Mouse (Mus musculus) forebrain, embryonic 16.5 days (tissue): ENCODE results near the gene Ino80e. TPM values are rescaled to one million over a fixed set of nuclear protein-coding genes. Genes with fewer than 3 reads are reported as not detected.

Source experiments
- ATAC-seq: fragments of 200-750 bp; cut with Nextera tagmentation; 2 replicates; pipeline ENCODE4 v1.8.0; 2017; ENCODE audit warnings: mild to moderate bottlenecking, moderate library complexity
- H3K27ac ChIP-seq: fragments of 300-500 bp; sonication (generic); 2 replicates; pipeline ENCODE4 v1.5.1; 2014; ENCODE audit warnings: low read length, control low read depth
- H3K27me3 ChIP-seq: fragments of 300-500 bp; sonication (generic); replicated peaks from 2 replicates; pipeline ENCODE4 v1.6.1; 2014; ENCODE audit warnings: low read length; ENCODE audit not compliant: control insufficient read depth, insufficient read depth
- H3K36me3 ChIP-seq: fragments of 300-500 bp; sonication (generic); 2 replicates; pipeline ENCODE4 v1.6.1; 2014; ENCODE audit not compliant: control insufficient read depth, insufficient read depth
- H3K4me1 ChIP-seq: fragments of 300-500 bp; sonication (generic); replicated peaks from 2 replicates; pipeline ENCODE4 v1.6.1; 2014; ENCODE audit warnings: low read length; ENCODE audit not compliant: control insufficient read depth, insufficient read depth
- H3K4me2 ChIP-seq: fragments of 300-500 bp; sonication (generic); 2 replicates; pipeline ENCODE4 v1.6.1; 2014; ENCODE audit warnings: mild to moderate bottlenecking, low read length, control low read depth
- H3K4me3 ChIP-seq: fragments of 300-500 bp; sonication (generic); replicated peaks from 2 replicates; pipeline ENCODE4 v1.5.1; 2014; ENCODE audit warnings: mild to moderate bottlenecking, low read length, control low read depth
- H3K9ac ChIP-seq: fragments of 300-500 bp; sonication (generic); replicated peaks from 2 replicates; pipeline ENCODE4 v1.6.1; 2014; ENCODE audit warnings: low read depth, low read length, control low read depth
- H3K9me3 ChIP-seq: fragments of 300-500 bp; sonication (generic); 2 replicates; pipeline ENCODE4 v1.6.1; 2016; ENCODE audit warnings: low read length; ENCODE audit not compliant: control insufficient read depth
- WGBS: fragments of 180-500 bp; shearing (Covaris S2); extraction: QIAGEN DNeasy Blood & Tissue Kit; methylation state at CpG from one replicate; pipeline ENCODE4 v1.1.7; 2014; 5-methylcytosine and 5-hydroxymethylcytosine counted together
- polyA plus RNA-seq: library from polyadenylated mRNA; unstranded; fragments of >200 nt; fragmentation: Nextera tagmentation; extraction: Ambion mirVana; gene quantifications from 2 replicates; pipeline ENCODE4 v1.2.1, GENCODE M21; 2015

The Ino80e gene
- polyA plus RNA-seq, 1 experiment from 2014 or later: 97.9 TPM

DNA sequence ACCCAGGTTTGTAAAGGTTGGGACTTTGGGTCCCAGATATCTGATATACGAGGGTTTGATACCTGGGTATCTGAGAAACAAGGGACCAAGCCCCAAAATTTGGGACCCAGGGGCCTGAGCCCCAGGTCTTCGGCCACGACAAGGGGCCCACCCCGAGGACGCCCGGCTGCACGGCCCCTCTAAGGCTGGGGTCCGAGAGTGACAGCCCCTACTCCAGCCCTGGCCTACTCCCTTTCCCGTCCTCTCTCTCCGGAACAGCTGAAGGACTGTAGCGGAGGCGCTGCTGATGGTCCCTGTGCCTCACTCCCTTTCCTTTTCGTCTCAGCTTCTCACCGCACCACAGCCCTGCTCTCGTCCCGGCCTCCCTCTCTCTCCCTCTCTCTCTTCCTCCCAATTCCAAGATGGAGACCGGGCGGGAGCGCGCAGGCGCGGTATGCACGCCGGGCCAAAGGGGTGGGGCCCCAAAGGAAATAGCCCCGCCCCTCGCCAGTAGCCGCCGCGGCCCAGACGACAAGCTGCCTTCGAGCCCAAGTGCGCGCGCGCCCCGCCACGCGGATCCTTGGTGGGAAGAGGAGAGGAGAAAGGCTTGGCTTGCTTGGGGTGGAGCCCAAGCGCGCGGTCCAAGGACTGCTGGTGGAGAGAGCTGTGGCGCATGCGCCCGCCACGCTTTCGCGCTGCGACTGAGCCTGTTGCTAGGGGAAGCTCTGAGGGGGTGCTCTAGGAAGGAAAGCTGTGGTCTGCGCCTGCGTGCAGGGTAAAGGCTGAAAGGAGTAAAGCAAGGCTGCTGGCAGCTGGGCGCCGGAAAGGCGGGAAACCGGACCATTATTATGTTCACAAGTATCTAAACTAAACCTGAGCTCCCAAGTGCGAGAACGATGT lies 22.3 kb upstream of the Ino80e start, which contains the start of gene Taok2:
Gene Taok2, minus strand, starts transcription at position 418 of the 879 bp plus-strand sequence.
- peak; percentile 98 for ATAC-seq
- no peaks in the 10 kb centered on the region for H3K27me3 ChIP-seq
- H3K9me3 ChIP-seq: no peaks in the 10 kb centered on the region
- under 1% methylated on average over 56 of the region's 56 CpGs for WGBS
- peak within 1 kb of the TSS; percentile 89 for H3K9ac ChIP-seq
- peak within 1 kb of the TSS; percentile 93 for H3K4me2 ChIP-seq
- peaks cover 37% of the 10 kb centered on the region for H3K4me1 ChIP-seq
- H3K27ac ChIP-seq: peak within 1 kb of the TSS; percentile 95
- H3K4me3 ChIP-seq: peak within 1 kb of the TSS; percentile 75
- no peaks in the 10 kb centered on the region for H3K36me3 ChIP-seq

DNA sequence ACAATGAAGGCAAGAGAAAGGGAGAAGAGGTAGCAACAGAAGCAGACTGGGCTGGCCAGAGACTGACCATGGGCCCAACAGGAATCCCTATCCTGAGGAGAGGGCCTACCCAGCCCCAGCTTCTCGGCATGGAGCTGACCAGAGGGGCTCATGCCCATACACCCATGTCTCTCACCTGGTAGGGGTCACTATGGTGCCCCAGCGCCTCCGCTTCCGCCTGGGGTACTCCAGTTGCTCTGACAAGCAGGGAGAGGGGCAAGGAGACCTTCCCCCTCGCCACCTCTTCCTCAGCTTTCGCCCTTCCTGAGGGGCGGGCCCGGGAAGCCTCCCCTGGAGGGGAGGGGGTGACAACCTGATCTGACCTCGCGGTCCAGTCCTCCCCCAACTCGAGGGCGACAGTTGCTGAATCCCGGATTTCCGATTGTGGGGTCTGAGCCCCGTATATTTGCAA lies 21.6 kb upstream of the Ino80e start:
- H3K4me1 ChIP-seq: peaks cover 37% of the 10 kb centered on the region
- peak overlapping the region; percentile 75 for H3K4me3 ChIP-seq
- H3K9ac ChIP-seq: peak overlapping the region; percentile 89
- ATAC-seq: no peak
- no peaks in the 10 kb centered on the region for H3K9me3 ChIP-seq
- 0% methylated on average over 15 of the region's 15 CpGs for WGBS
- H3K27me3 ChIP-seq: no peaks in the 10 kb centered on the region
- peak overlapping the region; percentile 30; the same call in 1 of the 2 replicates for H3K27ac ChIP-seq
- H3K4me2 ChIP-seq: peak overlapping the region; percentile 93
- peaks cover 1% of the 10 kb centered on the region; the same call in 1 of the 2 replicates for H3K36me3 ChIP-seq

DNA sequence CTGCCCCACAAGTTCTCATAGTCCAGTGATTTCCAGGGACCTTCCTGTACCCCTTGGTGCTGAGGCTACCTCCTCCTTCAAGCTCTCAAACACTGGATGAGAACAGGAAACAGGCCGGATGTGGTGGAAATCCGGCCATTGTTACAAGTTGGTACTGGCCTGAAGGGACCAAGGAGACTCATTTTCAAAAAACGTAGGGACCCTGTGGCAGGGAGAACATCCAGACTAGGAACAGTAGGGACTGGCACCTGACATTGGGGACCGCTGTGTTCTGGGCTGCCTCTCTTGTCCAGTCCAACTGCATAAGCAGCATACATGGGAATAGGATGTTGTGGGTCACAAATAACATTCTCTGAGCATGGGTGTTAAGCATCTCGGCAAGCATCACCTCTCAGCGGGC lies 18.9 kb upstream of the Ino80e start:
- WGBS: 75% methylated on average over 6 of the region's 6 CpGs
- H3K27ac ChIP-seq: no peak overlapping the region

DNA sequence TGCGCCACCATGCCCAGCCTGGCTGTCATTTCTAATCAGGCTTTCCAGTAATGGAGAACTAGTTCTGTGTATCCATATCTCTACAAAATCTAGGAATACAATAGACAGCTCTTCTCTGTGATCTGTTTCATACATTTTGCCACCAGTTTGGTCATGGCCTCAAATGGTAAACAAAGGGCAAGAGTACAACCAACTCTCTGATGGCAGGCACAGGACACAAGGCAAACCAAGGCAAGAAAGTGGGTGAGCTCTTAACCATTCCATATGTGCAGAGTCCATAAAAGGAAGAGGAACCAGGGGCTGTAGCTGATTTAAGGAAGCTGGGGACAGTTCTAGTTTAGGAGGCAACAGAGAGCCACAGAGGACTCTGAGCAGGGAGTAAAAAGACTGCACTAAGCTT lies 15.1 kb upstream of the Ino80e start:
- H3K9ac ChIP-seq: no peak overlapping the region
- H3K4me3 ChIP-seq: no peak overlapping the region
- no peak overlapping the region for H3K4me2 ChIP-seq
- no peak for ATAC-seq
- H3K27ac ChIP-seq: no peak overlapping the region
- no peaks in the 10 kb centered on the region for H3K9me3 ChIP-seq
- no peaks in the 10 kb centered on the region for H3K27me3 ChIP-seq
- 97% methylated on average over 1 of the region's 1 CpGs for WGBS
- peaks cover 55% of the 10 kb centered on the region for H3K36me3 ChIP-seq
- peaks cover 19% of the 10 kb centered on the region for H3K4me1 ChIP-seq

More for the DNA sequence above, 18.9 kb upstream of the Ino80e start:
- ATAC-seq: no peak
- peaks cover 21% of the 10 kb centered on the region for H3K36me3 ChIP-seq
- H3K9ac ChIP-seq: peak overlapping the region; percentile 18; the same call in 1 of the 2 replicates
- no peaks in the 10 kb centered on the region for H3K27me3 ChIP-seq
- no peaks in the 10 kb centered on the region for H3K9me3 ChIP-seq
- H3K4me1 ChIP-seq: peaks cover 37% of the 10 kb centered on the region
- peak overlapping the region; percentile 93 for H3K4me2 ChIP-seq
- no peak overlapping the region for H3K4me3 ChIP-seq

DNA sequence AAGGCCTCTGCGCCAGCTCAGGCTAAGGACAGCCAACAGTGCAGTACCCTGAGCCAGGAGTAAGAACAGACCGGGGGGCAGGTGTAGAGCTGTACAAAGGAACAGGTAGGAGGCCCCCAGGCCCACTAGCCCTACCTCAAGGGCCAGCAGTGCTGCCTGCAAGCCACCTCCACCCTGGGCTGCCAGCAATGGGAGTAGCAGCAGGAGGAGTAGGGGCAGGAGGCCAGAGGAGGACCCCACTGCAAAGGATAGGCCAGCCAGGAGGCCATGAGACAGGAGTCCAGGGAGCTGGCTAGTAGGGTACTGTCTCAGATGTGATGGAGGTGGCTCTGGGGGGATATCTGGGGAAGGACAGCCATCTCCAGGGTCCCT lies 8.3 kb upstream of the Ino80e start:
- Histone ChIP-seq H3K27ac (no peak overlapping the region), H3K9me3 (no peaks in the 10 kb centered on the region), H3K36me3 (peaks cover 58% of the 10 kb centered on the region), H3K4me2 (no peak overlapping the region), H3K9ac (no peak overlapping the region), H3K4me1 (no peaks in the 10 kb centered on the region), H3K4me3 (no peak overlapping the region), H3K27me3 (no peaks in the 10 kb centered on the region)
- WGBS: 100% methylated on average over 2 of the region's 2 CpGs
- no peak for ATAC-seq

DNA sequence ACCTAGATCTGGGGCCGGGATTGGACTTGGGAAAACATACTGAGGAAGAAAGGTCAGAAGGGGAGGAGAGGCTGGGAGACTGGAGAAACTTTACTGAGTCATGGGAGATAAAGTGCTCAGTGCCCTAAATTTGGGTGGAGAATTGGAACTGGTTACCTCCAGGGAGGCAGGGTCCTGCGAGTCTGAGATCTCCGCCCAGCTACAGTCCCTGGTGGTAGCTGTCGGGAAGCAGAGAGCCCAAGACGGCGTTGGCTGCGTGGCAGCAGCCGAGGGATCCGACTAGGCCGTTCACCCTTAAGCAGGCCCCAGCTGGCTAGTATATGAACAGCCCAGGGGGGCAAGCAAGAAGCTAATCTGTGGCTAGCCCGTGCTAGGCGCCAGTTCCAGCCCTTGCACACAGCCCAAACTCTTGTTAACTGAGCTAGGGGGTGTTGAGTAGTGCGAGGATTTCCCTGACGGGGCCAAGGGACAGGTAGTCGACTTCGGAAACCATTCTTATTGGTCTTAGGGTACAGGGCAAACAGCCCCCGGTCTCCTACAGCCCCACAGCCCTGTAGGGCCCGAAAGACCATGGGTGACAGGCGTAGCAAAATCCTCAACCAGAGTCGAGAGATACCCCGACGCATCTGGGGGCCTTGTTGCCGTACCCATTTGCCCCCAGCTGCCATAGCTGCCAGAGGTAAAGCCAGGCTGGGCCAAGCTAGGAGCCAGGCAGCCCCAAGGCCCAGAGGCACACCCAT lies 7.8 kb upstream of the Ino80e start:
- no peaks in the 10 kb centered on the region for H3K9me3 ChIP-seq
- WGBS: 92% methylated on average over 23 of the region's 23 CpGs
- H3K4me2 ChIP-seq: no peak overlapping the region
- H3K27me3 ChIP-seq: no peaks in the 10 kb centered on the region
- no peak overlapping the region for H3K4me3 ChIP-seq
- no peak overlapping the region for H3K9ac ChIP-seq
- H3K27ac ChIP-seq: no peak overlapping the region
- H3K36me3 ChIP-seq: peaks cover 55% of the 10 kb centered on the region
- ATAC-seq: no peak
- no peaks in the 10 kb centered on the region for H3K4me1 ChIP-seq

DNA sequence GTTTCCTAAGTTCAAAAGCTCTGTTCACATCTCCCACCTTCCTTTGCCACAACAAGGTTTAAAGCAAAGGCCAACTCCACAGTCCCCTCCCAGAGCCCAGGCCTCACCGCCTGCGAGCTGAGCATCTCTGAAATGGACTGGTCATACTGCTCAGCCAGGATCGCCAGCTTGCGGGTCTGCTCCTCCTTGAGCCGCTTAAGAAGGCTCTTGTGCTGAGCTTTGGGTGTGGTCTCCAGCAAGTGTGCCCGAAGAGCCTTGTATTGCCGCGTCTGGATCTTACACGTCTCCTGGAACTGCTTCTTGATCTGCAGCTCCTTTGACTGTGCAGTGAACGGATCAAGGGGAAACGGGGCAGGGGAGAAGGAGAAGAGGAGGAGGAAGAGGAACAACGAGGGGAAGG lies 5.8 kb upstream of the Ino80e start:
- Histone ChIP-seq H3K36me3 (peaks cover 39% of the 10 kb centered on the region), H3K9ac (no peak overlapping the region), H3K27ac (no peak overlapping the region), H3K9me3 (no peaks in the 10 kb centered on the region), H3K4me2 (no peak overlapping the region), H3K4me1 (peaks cover 11% of the 10 kb centered on the region), H3K27me3 (no peaks in the 10 kb centered on the region), H3K4me3 (no peak overlapping the region)
- ATAC-seq: no peak
- WGBS: 82% methylated on average over 12 of the region's 12 CpGs

DNA sequence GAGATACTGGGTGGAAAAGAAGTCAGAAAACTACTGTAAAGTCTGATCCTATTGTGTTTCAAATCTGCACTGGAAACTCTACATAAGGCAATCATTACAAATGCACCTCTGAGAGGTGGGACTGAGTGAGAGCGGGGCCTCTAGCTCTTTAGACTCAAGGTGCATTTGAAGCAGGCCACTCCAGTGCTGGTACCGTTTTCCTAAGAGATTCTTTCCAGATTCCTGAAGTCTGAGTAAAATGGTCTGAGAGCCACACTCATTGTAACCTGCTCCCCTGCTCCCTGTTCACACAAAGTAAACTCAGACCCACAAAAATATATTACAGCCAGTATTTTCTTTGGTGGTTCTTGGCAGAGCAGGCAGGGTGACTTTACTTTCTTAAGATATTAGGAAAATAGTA lies 5.4 kb upstream of the Ino80e start:
- WGBS: 87% methylated on average over 2 of the region's 2 CpGs
- no peak for ATAC-seq

DNA sequence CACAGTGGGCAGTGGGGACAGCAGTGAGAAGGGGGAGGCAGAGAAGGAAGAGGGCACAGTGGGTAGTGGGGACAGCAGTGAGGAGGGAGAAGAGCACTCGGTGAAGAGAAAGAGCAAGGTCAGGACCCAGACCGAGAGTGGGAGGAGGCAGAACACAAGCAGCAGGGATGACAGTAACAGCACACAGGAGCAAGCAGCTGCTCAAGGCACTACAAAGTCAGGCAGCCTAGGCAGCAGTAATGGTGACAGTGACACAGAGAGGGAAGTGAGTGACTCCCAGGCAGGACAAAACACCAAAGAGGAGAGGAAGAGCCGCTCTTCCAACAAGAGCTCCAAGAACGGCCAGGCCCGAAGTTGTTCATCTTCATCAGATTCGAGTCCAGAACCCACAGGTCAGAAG lies 1.6 kb upstream of the Ino80e start:
- Histone ChIP-seq H3K9ac (peak overlapping the region; percentile 67; the same call in 1 of the 2 replicates), H3K27me3 (no peaks in the 10 kb centered on the region), H3K27ac (no peak overlapping the region), H3K4me1 (peaks cover 22% of the 10 kb centered on the region), H3K4me3 (peak overlapping the region; percentile 76), H3K36me3 (peaks cover 20% of the 10 kb centered on the region), H3K9me3 (no peaks in the 10 kb centered on the region), H3K4me2 (peak overlapping the region; percentile 87)
- no peak for ATAC-seq
- 67% methylated on average over 6 of the region's 6 CpGs for WGBS

More for the DNA sequence above, 5.4 kb upstream of the Ino80e start:
- Histone ChIP-seq H3K4me3 (no peak overlapping the region), H3K4me2 (no peak overlapping the region), H3K9me3 (no peaks in the 10 kb centered on the region), H3K36me3 (peaks cover 35% of the 10 kb centered on the region), H3K27ac (no peak overlapping the region), H3K4me1 (peaks cover 15% of the 10 kb centered on the region), H3K9ac (no peak overlapping the region), H3K27me3 (no peaks in the 10 kb centered on the region)
